Mouse (Mus musculus): ENCODE measurements around the gene Hhat. TPM values are rescaled to one million over a fixed set of nuclear protein-coding genes. Genes with fewer than 3 reads are reported as not detected.

Hhat gene
- polyA plus RNA-seq, 1 experiment from 2014 or later: 1.5 TPM

- DNase-seq (no peak), ATAC-seq (ENCODE audit: low read depth) (no peak)
- Histone ChIP-seq H3K27me3 (no peaks in the 10 kb centered on the region), H3K4me2 (no peak overlapping the region), H3K27ac (no peak overlapping the region), H3K9me3 (replicated peaks) (no peaks in the 10 kb centered on the region), H3K9ac (no peak overlapping the region), H3K4me3 (replicated peaks) (no peak overlapping the region), H3K4me1 (replicated peaks) (no peaks in the 10 kb centered on the region), H3K36me3 (no peaks in the 10 kb centered on the region)
- 47% methylated on average over 2 of the region's 2 CpGs for WGBS (ENCODE audit: insufficient replicate concordance)
These were observed 149.2 kb downstream of the Hhat start for GRCm38 (mm10) chr1:192621843-192622242.

GRCm38 (mm10) chr1:192613271-192613670, 157.8 kb downstream of the Hhat start:
- no peak for DNase-seq
- Histone ChIP-seq H3K27me3 (no peaks in the 10 kb centered on the region), H3K27ac (no peak overlapping the region), H3K4me1 (replicated peaks) (no peaks in the 10 kb centered on the region), H3K36me3 (no peaks in the 10 kb centered on the region), H3K4me3 (replicated peaks) (no peak overlapping the region), H3K9me3 (replicated peaks) (no peaks in the 10 kb centered on the region), H3K9ac (no peak overlapping the region), H3K4me2 (no peak overlapping the region)
- WGBS (ENCODE audit: insufficient replicate concordance): 57% methylated on average over 6 of the region's 6 CpGs
- no peak for ATAC-seq (ENCODE audit: low read depth)

- Histone ChIP-seq H3K27me3 (no peaks in the 10 kb centered on the region), H3K9ac (no peak overlapping the region), H3K9me3 (replicated peaks) (no peaks in the 10 kb centered on the region), H3K4me1 (replicated peaks) (no peaks in the 10 kb centered on the region), H3K4me3 (replicated peaks) (no peak overlapping the region), H3K4me2 (no peak overlapping the region), H3K36me3 (no peaks in the 10 kb centered on the region), H3K27ac (no peak overlapping the region)
- no peak for DNase-seq
- no peak for ATAC-seq (ENCODE audit: low read depth)
- 60% methylated on average over 11 of the region's 11 CpGs for WGBS (ENCODE audit: insufficient replicate concordance)
These were observed 158.9 kb downstream of the Hhat start for GRCm38 (mm10) chr1:192611996-192612739.

- 38% methylated on average over 8 of the region's 8 CpGs for WGBS (ENCODE audit: insufficient replicate concordance)
- no peaks in the 10 kb centered on the region for H3K36me3 ChIP-seq
- DNase-seq (no peak), ATAC-seq (ENCODE audit: low read depth) (no peak)
- no peak overlapping the region for H3K27ac ChIP-seq
- no peaks in the 10 kb centered on the region for H3K9me3 ChIP-seq (replicated peaks)
- H3K4me1 ChIP-seq (replicated peaks): no peaks in the 10 kb centered on the region
- no peak overlapping the region for H3K4me3 ChIP-seq (replicated peaks)
- H3K27me3 ChIP-seq: no peaks in the 10 kb centered on the region
- H3K4me2 ChIP-seq: no peak overlapping the region
- H3K9ac ChIP-seq: no peak overlapping the region
These were observed 164.1 kb downstream of the Hhat start for GRCm38 (mm10) chr1:192606876-192607275.

- H3K4me3 ChIP-seq (replicated peaks): no peak overlapping the region
- no peak overlapping the region for H3K27ac ChIP-seq
- 70% methylated on average over 5 of the region's 5 CpGs for WGBS (ENCODE audit: insufficient replicate concordance)
- H3K36me3 ChIP-seq: no peaks in the 10 kb centered on the region
- DNase-seq (no peak), ATAC-seq (ENCODE audit: low read depth) (no peak)
- no peak overlapping the region for H3K9ac ChIP-seq
- H3K9me3 ChIP-seq (replicated peaks): no peaks in the 10 kb centered on the region
- H3K4me1 ChIP-seq (replicated peaks): no peaks in the 10 kb centered on the region
- no peaks in the 10 kb centered on the region for H3K27me3 ChIP-seq
- no peak overlapping the region for H3K4me2 ChIP-seq
These were observed 166.6 kb downstream of the Hhat start for GRCm38 (mm10) chr1:192604413-192604812.

GRCm38 (mm10) chr1:192603556-192603955, 167.5 kb downstream of the Hhat start:
- Histone ChIP-seq H3K36me3 (no peaks in the 10 kb centered on the region), H3K9me3 (replicated peaks) (no peaks in the 10 kb centered on the region), H3K4me1 (replicated peaks) (no peaks in the 10 kb centered on the region), H3K4me2 (no peak overlapping the region), H3K4me3 (replicated peaks) (no peak overlapping the region), H3K9ac (no peak overlapping the region), H3K27me3 (no peaks in the 10 kb centered on the region), H3K27ac (no peak overlapping the region)
- no peak for DNase-seq
- WGBS (ENCODE audit: insufficient replicate concordance): 60% methylated on average over 7 of the region's 7 CpGs
- no peak for ATAC-seq (ENCODE audit: low read depth)

GRCm38 (mm10) chr1:192601206-192601605, 169.8 kb downstream of the Hhat start:
- Histone ChIP-seq H3K4me2 (no peak overlapping the region), H3K36me3 (no peaks in the 10 kb centered on the region), H3K27me3 (no peaks in the 10 kb centered on the region), H3K27ac (no peak overlapping the region), H3K9ac (no peak overlapping the region), H3K9me3 (replicated peaks) (no peaks in the 10 kb centered on the region), H3K4me1 (replicated peaks) (no peaks in the 10 kb centered on the region), H3K4me3 (replicated peaks) (no peak overlapping the region)
- DNase-seq (no peak), ATAC-seq (ENCODE audit: low read depth) (no peak)
- whole genome bisulfite sequencing (ENCODE audit: insufficient replicate concordance): 62% methylated on average over 3 of the region's 3 CpGs

- H3K27me3 ChIP-seq: no peaks in the 10 kb centered on the region
- no peak overlapping the region for H3K4me3 ChIP-seq (replicated peaks)
- 40% methylated on average over 7 of the region's 7 CpGs for WGBS (ENCODE audit: insufficient replicate concordance)
- H3K9ac ChIP-seq: no peak overlapping the region
- no peaks in the 10 kb centered on the region for H3K9me3 ChIP-seq (replicated peaks)
- DNase-seq (no peak), ATAC-seq (ENCODE audit: low read depth) (no peak)
- no peak overlapping the region for H3K4me2 ChIP-seq
- no peaks in the 10 kb centered on the region for H3K4me1 ChIP-seq (replicated peaks)
- H3K36me3 ChIP-seq: no peaks in the 10 kb centered on the region
- no peak overlapping the region for H3K27ac ChIP-seq
These were observed 171.3 kb downstream of the Hhat start for GRCm38 (mm10) chr1:192599746-192600145.

- Histone ChIP-seq H3K4me2 (no peak overlapping the region), H3K36me3 (no peaks in the 10 kb centered on the region), H3K27me3 (no peaks in the 10 kb centered on the region), H3K9me3 (replicated peaks) (no peaks in the 10 kb centered on the region), H3K4me3 (replicated peaks) (no peak overlapping the region), H3K4me1 (replicated peaks) (no peaks in the 10 kb centered on the region), H3K9ac (no peak overlapping the region), H3K27ac (no peak overlapping the region)
- WGBS (ENCODE audit: insufficient replicate concordance): 30% methylated on average over 2 of the region's 2 CpGs
- no peak for ATAC-seq (ENCODE audit: low read depth)
- DNase-seq: peak; percentile 16
These were observed 172.6 kb downstream of the Hhat start for GRCm38 (mm10) chr1:192598380-192598779.

GRCm38 (mm10) chr1:192595426-192595825, 175.6 kb downstream of the Hhat start:
- no peak for ATAC-seq (ENCODE audit: low read depth)
- WGBS (ENCODE audit: insufficient replicate concordance): 39% methylated on average over 4 of the region's 4 CpGs
- Histone ChIP-seq H3K9me3 (replicated peaks) (no peaks in the 10 kb centered on the region), H3K27me3 (no peaks in the 10 kb centered on the region), H3K4me3 (replicated peaks) (no peak overlapping the region), H3K4me1 (replicated peaks) (no peaks in the 10 kb centered on the region), H3K4me2 (no peak overlapping the region), H3K9ac (no peak overlapping the region), H3K36me3 (no peaks in the 10 kb centered on the region), H3K27ac (no peak overlapping the region)
- DNase-seq: no peak

- no peaks in the 10 kb centered on the region for H3K4me1 ChIP-seq (replicated peaks)
- H3K9ac ChIP-seq: no peak overlapping the region
- H3K27me3 ChIP-seq: no peaks in the 10 kb centered on the region
- DNase-seq (no peak), ATAC-seq (ENCODE audit: low read depth) (no peak)
- H3K27ac ChIP-seq: no peak overlapping the region
- H3K4me2 ChIP-seq: no peak overlapping the region
- no peak overlapping the region for H3K4me3 ChIP-seq (replicated peaks)
- no peaks in the 10 kb centered on the region for H3K9me3 ChIP-seq (replicated peaks)
- WGBS (ENCODE audit: insufficient replicate concordance): 55% methylated on average over 3 of the region's 3 CpGs
- H3K36me3 ChIP-seq: no peaks in the 10 kb centered on the region
These were observed 177.5 kb downstream of the Hhat start for GRCm38 (mm10) chr1:192593492-192593891.

GRCm38 (mm10) chr1:192587451-192587850, 183.6 kb downstream of the Hhat start:
- WGBS (ENCODE audit: insufficient replicate concordance): 70% methylated on average over 9 of the region's 9 CpGs
- Histone ChIP-seq H3K27ac (no peak overlapping the region), H3K36me3 (no peaks in the 10 kb centered on the region), H3K4me2 (no peak overlapping the region), H3K9ac (no peak overlapping the region), H3K9me3 (replicated peaks) (no peaks in the 10 kb centered on the region), H3K27me3 (no peaks in the 10 kb centered on the region), H3K4me1 (replicated peaks) (no peaks in the 10 kb centered on the region), H3K4me3 (replicated peaks) (no peak overlapping the region)
- ATAC-seq (ENCODE audit: low read depth) (no peak), DNase-seq (no peak)
